Mouse (Mus musculus): ENCODE results near the gene St5. TPM values are rescaled to one million over a fixed set of nuclear protein-coding genes. Genes with fewer than 3 reads are reported as not detected.

Gene St5
- polyA plus RNA-seq, 1 experiment from 2014 or later: 33.5 TPM

- no peaks in the 10 kb centered on the region for H3K9me3 ChIP-seq
- no peaks in the 10 kb centered on the region for H3K27me3 ChIP-seq (ENCODE audit: poor library complexity, severe bottlenecking)
- 89% methylated on average over 3 of the region's 3 CpGs for WGBS
- H3K4me1 ChIP-seq: peaks cover 23% of the 10 kb centered on the region
- no peak overlapping the region for H3K4me3 ChIP-seq
- no peak overlapping the region for H3K27ac ChIP-seq
- no peaks in the 10 kb centered on the region for H3K36me3 ChIP-seq (replicated peaks)
- DNase-seq (ENCODE audit: extremely low spot score, low spot score): no peak
These were observed 13.3 kb downstream of the St5 start for GRCm38 (mm10) chr7:109690101-109690500.

GRCm38 (mm10) chr7:109686585-109687128 lies 16.7 kb downstream of the St5 start:
- H3K36me3 ChIP-seq (replicated peaks): no peaks in the 10 kb centered on the region
- no peaks in the 10 kb centered on the region for H3K9me3 ChIP-seq
- H3K4me1 ChIP-seq: peaks cover 19% of the 10 kb centered on the region
- 64% methylated on average over 9 of the region's 9 CpGs for WGBS
- no peaks in the 10 kb centered on the region for H3K27me3 ChIP-seq (ENCODE audit: poor library complexity, severe bottlenecking)
- no peak overlapping the region for H3K4me3 ChIP-seq
- no peak overlapping the region for H3K27ac ChIP-seq
- DNase-seq (ENCODE audit: extremely low spot score, low spot score): no peak

GRCm38 (mm10) chr7:109680879-109681278 lies 22.5 kb downstream of the St5 start:
- DNase-seq (ENCODE audit: extremely low spot score, low spot score): no peak
- Histone ChIP-seq H3K4me1 (no peaks in the 10 kb centered on the region), H3K27me3 (ENCODE audit: poor library complexity, severe bottlenecking) (no peaks in the 10 kb centered on the region), H3K4me3 (no peak overlapping the region), H3K9me3 (no peaks in the 10 kb centered on the region), H3K36me3 (replicated peaks) (no peaks in the 10 kb centered on the region), H3K27ac (no peak overlapping the region)
- WGBS: 100% methylated on average over 1 of the region's 1 CpGs

GRCm38 (mm10) chr7:109680284-109680683 lies 23.1 kb downstream of the St5 start:
- 88% methylated on average over 2 of the region's 2 CpGs for WGBS
- H3K9me3 ChIP-seq: no peaks in the 10 kb centered on the region
- no peak overlapping the region for H3K4me3 ChIP-seq
- DNase-seq (ENCODE audit: extremely low spot score, low spot score): no peak
- no peaks in the 10 kb centered on the region for H3K27me3 ChIP-seq (ENCODE audit: poor library complexity, severe bottlenecking)
- H3K36me3 ChIP-seq (replicated peaks): no peaks in the 10 kb centered on the region
- no peaks in the 10 kb centered on the region for H3K4me1 ChIP-seq
- H3K27ac ChIP-seq: no peak overlapping the region

GRCm38 (mm10) chr7:109674944-109675628 lies 28.3 kb downstream of the St5 start:
- WGBS: 86% methylated on average over 4 of the region's 4 CpGs
- no peaks in the 10 kb centered on the region for H3K36me3 ChIP-seq (replicated peaks)
- no peaks in the 10 kb centered on the region for H3K9me3 ChIP-seq
- H3K4me1 ChIP-seq: peaks cover 24% of the 10 kb centered on the region
- H3K27me3 ChIP-seq (ENCODE audit: poor library complexity, severe bottlenecking): peaks cover 15% of the 10 kb centered on the region; the same call in 1 of the 2 replicates
- H3K27ac ChIP-seq: no peak overlapping the region
- no peak for DNase-seq (ENCODE audit: extremely low spot score, low spot score)
- no peak overlapping the region for H3K4me3 ChIP-seq

- Histone ChIP-seq H3K27me3 (ENCODE audit: poor library complexity, severe bottlenecking) (peaks cover 15% of the 10 kb centered on the region; the same call in 1 of the 2 replicates), H3K27ac (peak overlapping the region; percentile 93), H3K36me3 (replicated peaks) (no peaks in the 10 kb centered on the region), H3K4me1 (peaks cover 29% of the 10 kb centered on the region), H3K9me3 (no peaks in the 10 kb centered on the region), H3K4me3 (peak overlapping the region; percentile 70)
- under 1% methylated on average over 41 of the region's 44 CpGs for WGBS
- peak; percentile 76 for DNase-seq (ENCODE audit: extremely low spot score, low spot score)
These were observed 31.6 kb downstream of the St5 start for GRCm38 (mm10) chr7:109671581-109672471.

GRCm38 (mm10) chr7:109669426-109670170 lies 33.8 kb downstream of the St5 start:
- peaks cover 29% of the 10 kb centered on the region for H3K4me1 ChIP-seq
- peaks cover 15% of the 10 kb centered on the region; the same call in 1 of the 2 replicates for H3K27me3 ChIP-seq (ENCODE audit: poor library complexity, severe bottlenecking)
- WGBS: 82% methylated on average over 5 of the region's 5 CpGs
- H3K27ac ChIP-seq: no peak overlapping the region
- no peaks in the 10 kb centered on the region for H3K36me3 ChIP-seq (replicated peaks)
- H3K4me3 ChIP-seq: peak overlapping the region; percentile 1; the same call in 1 of the 2 replicates
- no peaks in the 10 kb centered on the region for H3K9me3 ChIP-seq
- DNase-seq (ENCODE audit: extremely low spot score, low spot score): no peak

- H3K9me3 ChIP-seq: no peaks in the 10 kb centered on the region
- no peak overlapping the region for H3K4me3 ChIP-seq
- 83% methylated on average over 5 of the region's 5 CpGs for WGBS
- H3K27me3 ChIP-seq (ENCODE audit: poor library complexity, severe bottlenecking): peaks cover 17% of the 10 kb centered on the region; the same call in 1 of the 2 replicates
- no peak for DNase-seq (ENCODE audit: extremely low spot score, low spot score)
- H3K27ac ChIP-seq: no peak overlapping the region
- no peaks in the 10 kb centered on the region for H3K36me3 ChIP-seq (replicated peaks)
- peaks cover 27% of the 10 kb centered on the region for H3K4me1 ChIP-seq
These were observed 36.7 kb downstream of the St5 start for GRCm38 (mm10) chr7:109666664-109667063.

- Histone ChIP-seq H3K4me3 (no peak overlapping the region), H3K36me3 (replicated peaks) (no peaks in the 10 kb centered on the region), H3K27ac (no peak overlapping the region), H3K4me1 (peaks cover 11% of the 10 kb centered on the region), H3K27me3 (ENCODE audit: poor library complexity, severe bottlenecking) (peaks cover 7% of the 10 kb centered on the region; the same call in 1 of the 2 replicates), H3K9me3 (no peaks in the 10 kb centered on the region)
- 75% methylated on average over 4 of the region's 4 CpGs for WGBS
- no peak for DNase-seq (ENCODE audit: extremely low spot score, low spot score)
These were observed 40.8 kb downstream of the St5 start for GRCm38 (mm10) chr7:109662626-109663025.

GRCm38 (mm10) chr7:109659278-109659677 lies 44.1 kb downstream of the St5 start:
- DNase-seq (ENCODE audit: extremely low spot score, low spot score): no peak
- WGBS: 95% methylated on average over 2 of the region's 2 CpGs
- Histone ChIP-seq H3K9me3 (no peaks in the 10 kb centered on the region), H3K27me3 (ENCODE audit: poor library complexity, severe bottlenecking) (peaks cover 6% of the 10 kb centered on the region; the same call in 1 of the 2 replicates), H3K27ac (no peak overlapping the region), H3K4me1 (peaks cover 11% of the 10 kb centered on the region), H3K4me3 (no peak overlapping the region), H3K36me3 (replicated peaks) (no peaks in the 10 kb centered on the region)

- DNase-seq (ENCODE audit: extremely low spot score, low spot score): no peak
- Histone ChIP-seq H3K27me3 (ENCODE audit: poor library complexity, severe bottlenecking) (no peaks in the 10 kb centered on the region), H3K36me3 (replicated peaks) (no peaks in the 10 kb centered on the region), H3K4me1 (peaks cover 11% of the 10 kb centered on the region), H3K4me3 (no peak overlapping the region), H3K9me3 (no peaks in the 10 kb centered on the region), H3K27ac (no peak overlapping the region)
- 65% methylated on average over 6 of the region's 6 CpGs for WGBS
These were observed 45.5 kb downstream of the St5 start for GRCm38 (mm10) chr7:109657884-109658283.

GRCm38 (mm10) chr7:109654871-109655270 lies 48.5 kb downstream of the St5 start:
- 90% methylated on average over 5 of the region's 5 CpGs for WGBS
- Histone ChIP-seq H3K4me3 (no peak overlapping the region), H3K36me3 (replicated peaks) (no peaks in the 10 kb centered on the region), H3K9me3 (no peaks in the 10 kb centered on the region), H3K27ac (no peak overlapping the region), H3K4me1 (no peaks in the 10 kb centered on the region), H3K27me3 (ENCODE audit: poor library complexity, severe bottlenecking) (no peaks in the 10 kb centered on the region)
- DNase-seq (ENCODE audit: extremely low spot score, low spot score): no peak

Data from forebrain, embryonic 10.5 days (tissue).